Mouse (Mus musculus) gastrocnemius, postnatal 14 days (tissue): Measurements from ENCODE around the gene Tecpr2. TPM values are rescaled to one million over a fixed set of nuclear protein-coding genes. Genes with fewer than 3 reads are reported as not detected.

Experiments used
- total RNA-seq, 2 experiments: library from RNA; stranded (reverse); gene quantifications; 2 replicates each; pipeline ENCODE4 v1.2.3; 2021

The Tecpr2 gene
- total RNA-seq, 2 experiments from 2014 or later: 2.7 to 2.8 TPM

Other genes with a start within 250 kb of the Tecpr2 start
- gene 1700001K19Rik, start 206.6 kb upstream of the Tecpr2 start, total RNA-seq: not detected
- gene Hsp90aa1, start 186.5 kb upstream of the Tecpr2 start, total RNA-seq: 10 to 100 TPM; 33.3 to 62.2 TPM
- 10 to 100 TPM; 19.1 to 20.3 TPM for gene Wdr20, start 151.3 kb upstream of the Tecpr2 start, total RNA-seq
- gene Mok, start 48.3 kb upstream of the Tecpr2 start, total RNA-seq: under 1 TPM; 0.25 to 0.31 TPM
- gene Zfp839, start 39.0 kb upstream of the Tecpr2 start, total RNA-seq: 1 to 10 TPM; 3.9 to 5.4 TPM
- 10 to 100 TPM; 30.5 to 32.9 TPM for gene Cinp, start 119 bp upstream of the Tecpr2 start, total RNA-seq
- gene Ankrd9, start 89.8 kb downstream of the Tecpr2 start, total RNA-seq: 100 to 1,000 TPM in 1 of 2 experiments, 10 to 100 TPM in 1; 87.2 to 221 TPM
- gene Rcor1, start 150.1 kb downstream of the Tecpr2 start, total RNA-seq: 10 to 100 TPM; 11.5 to 12.7 TPM